30 mouse cellular contexts compared by ENCODE assay signal in genomic region chr5:112921914-112922313, GRCm38 (mm10). TPM values are rescaled to one million over a fixed set of nuclear protein-coding genes. Genes with fewer than 3 reads are reported as not detected.
A peak's percentile ranks its signal among the peaks of the same experiment; 100 is the strongest.
DNase-seq lines count a peak whose midpoint lies in the region; ATAC-seq and TF ChIP-seq lines count a peak whose summit lies in the region.
"Had no signal": no experiment of that assay in that cellular context is flagged by ENCODE, and none has a peak within 500 bp of the region (broad histone marks: within the 10 kb centered on the region; RNA-seq: fewer than 3 reads in every experiment).

No protein-coding gene starts in this region.

- no peaks in the 10 kb centered on the region for H3K79me2 ChIP-seq in liver, adult 2 months (ENCODE audit: control insufficient read depth, insufficient read depth, low read length)

- H3K4me2 ChIP-seq in liver, embryonic 11.5 days = no peak overlapping the region
- no peak overlapping the region for H3K4me2 ChIP-seq in intestine, postnatal 0 days (replicated peaks; ENCODE audit: low read depth)
- H3K4me2 ChIP-seq: forebrain, embryonic 15.5 days; heart, embryonic 15.5 days; limb, embryonic 15.5 days; midbrain, embryonic 13.5 days had no signal

- no peak for TF ChIP-seq POLR2A in liver, adult 2 months (IDR thresholded peaks at IDR 0.05; ENCODE audit: extremely low read depth, insufficient read depth, low read length)

- no peak overlapping the region for H3K27ac ChIP-seq in liver, adult 2 months (replicated peaks; ENCODE audit: insufficient read depth, low read depth, low read length)
- H3K27ac ChIP-seq in liver, embryonic 11.5 days (ENCODE audit: low read depth, low read length) = no peak overlapping the region
- H3K27ac ChIP-seq in intestine, postnatal 0 days (ENCODE audit: low read depth, low read length) = no peak overlapping the region
- H3K27ac ChIP-seq: forebrain, embryonic 15.5 days; heart, embryonic 15.5 days; hindbrain, postnatal 0 days; kidney, postnatal 0 days; limb, embryonic 10.5 days; limb, embryonic 15.5 days; macrophage; midbrain, embryonic 13.5 days had no signal

- H3K4me3 ChIP-seq in liver, adult 2 months (ENCODE audit: insufficient read depth, low read depth, low read length) = no peak overlapping the region
- H3K4me3 ChIP-seq in liver, embryonic 11.5 days (ENCODE audit: low read depth, low read length) = no peak overlapping the region
- H3K4me3 ChIP-seq in intestine, postnatal 0 days (ENCODE audit: low read depth, low read length) = no peak overlapping the region
- H3K4me3 ChIP-seq: forebrain, embryonic 15.5 days; heart, embryonic 10.5 days; heart, embryonic 15.5 days; limb, embryonic 10.5 days; limb, embryonic 15.5 days; midbrain, embryonic 13.5 days had no signal

- no peak for ATAC-seq in liver, embryonic 11.5 days (replicated peaks; ENCODE audit: low FRiP score)
- ATAC-seq in intestine, postnatal 0 days = peak; percentile 58; the same call in 1 of the 2 replicates
- no peak for ATAC-seq in monocyte, adult 5-6 weeks (replicated peaks; ENCODE audit: insufficient number of reproducible peaks, low FRiP score, low TSS enrichment, poor library complexity, severe bottlenecking)
- ATAC-seq: CD4-positive, CD25-positive, alpha-beta regulatory T cell, adult 4 months; forebrain, embryonic 15.5 days; hindbrain, postnatal 0 days; midbrain, embryonic 13.5 days had no signal

- DNase-seq in liver, adult 2 months (ENCODE audit: extremely low read depth, low read depth, low spot score) = peak; percentile 89
- DNase-seq in liver, embryonic 11.5 days (ENCODE audit: low spot score) = no peak
- DNase-seq in kidney, postnatal 14 days = peak; percentile 66
- no peak for DNase-seq in spleen, postnatal 4 days (ENCODE audit: low spot score in 2 of 2)
- DNase-seq in spleen, adult 12 weeks (ENCODE audit: low spot score) = no peak
- DNase-seq: adrenal gland, postnatal 14 days; cerebellum, adult 11 months; cerebellum, adult 9-10 months; cerebellum, postnatal 36 days; gastrocnemius, postnatal 25 days; heart, adult 11 months; layer of hippocampus, postnatal 36 days; lung, adult 2 months; lung, postnatal 10 days; right cerebral cortex, postnatal 25 days; spleen, adult 18-20 months; thymus, postnatal 4 days had no signal

- no peaks in the 10 kb centered on the region for H3K27me3 ChIP-seq in liver, adult 2 months (ENCODE audit: control insufficient read depth, insufficient read depth, low read length)
- H3K27me3 ChIP-seq in liver, embryonic 11.5 days (replicated peaks; ENCODE audit: control insufficient read depth, insufficient read depth, low read length) = no peaks in the 10 kb centered on the region
- H3K27me3 ChIP-seq in intestine, postnatal 0 days (replicated peaks; ENCODE audit: control insufficient read depth, insufficient read depth, low read length) = no peaks in the 10 kb centered on the region
- H3K27me3 ChIP-seq: forebrain, embryonic 15.5 days; heart, embryonic 15.5 days; limb, embryonic 15.5 days; midbrain, embryonic 13.5 days had no signal

- peaks cover 8% of the 10 kb centered on the region for H3K4me1 ChIP-seq in liver, adult 2 months (ENCODE audit: control insufficient read depth, insufficient read depth, low read length)
- H3K4me1 ChIP-seq in liver, embryonic 11.5 days (replicated peaks; ENCODE audit: control insufficient read depth, insufficient read depth, low read length) = no peaks in the 10 kb centered on the region
- H3K4me1 ChIP-seq in intestine, postnatal 0 days (replicated peaks; ENCODE audit: control insufficient read depth, insufficient read depth, low read length) = peaks cover 5% of the 10 kb centered on the region; the same call in 1 of the 2 replicates
- H3K4me1 ChIP-seq: forebrain, embryonic 15.5 days; limb, embryonic 15.5 days; midbrain, embryonic 13.5 days had no signal

- H3K9me3 ChIP-seq in liver, embryonic 11.5 days (ENCODE audit: control insufficient read depth, low read length) = no peaks in the 10 kb centered on the region
- H3K9me3 ChIP-seq in intestine, postnatal 0 days (ENCODE audit: control insufficient read depth) = no peaks in the 10 kb centered on the region
- H3K9me3 ChIP-seq: forebrain, embryonic 15.5 days; heart, embryonic 10.5 days; heart, embryonic 15.5 days; limb, embryonic 10.5 days; limb, embryonic 15.5 days; midbrain, embryonic 13.5 days had no signal

- H3K36me3 ChIP-seq in liver, adult 2 months (ENCODE audit: control insufficient read depth, insufficient read depth, low read length) = no peaks in the 10 kb centered on the region
- H3K36me3 ChIP-seq in liver, embryonic 11.5 days (ENCODE audit: control insufficient read depth, insufficient read depth, low read length) = no peaks in the 10 kb centered on the region; the same call in 1 of the 2 replicates
- peaks cover 17% of the 10 kb centered on the region; the same call in 1 of the 2 replicates for H3K36me3 ChIP-seq in intestine, postnatal 0 days (ENCODE audit: control insufficient read depth, insufficient read depth)
- H3K36me3 ChIP-seq: forebrain, embryonic 15.5 days; limb, embryonic 10.5 days had no signal

- no peak overlapping the region for H3K9ac ChIP-seq in liver, adult 2 months (ENCODE audit: low read depth, low read length)
- no peak overlapping the region for H3K9ac ChIP-seq in liver, embryonic 11.5 days (ENCODE audit: low read depth, low read length)
- no peak overlapping the region for H3K9ac ChIP-seq in intestine, postnatal 0 days (ENCODE audit: low read depth, low read length)
- H3K9ac ChIP-seq: forebrain, embryonic 15.5 days; heart, embryonic 15.5 days; limb, embryonic 15.5 days; midbrain, embryonic 13.5 days had no signal

- TF ChIP-seq CTCF in liver, adult 2 months (IDR thresholded peaks at IDR 0.05; ENCODE audit: low read depth, low read length) = no peak
- no peak for TF ChIP-seq CTCF in intestine, postnatal 0 days (IDR thresholded peaks at IDR 0.05; ENCODE audit: low read depth)

RNA-seq across cellular contexts. Expression of gene Myo18b, which starts 25.8 kb away (rescaled TPM):
- 0.20 and 0.28 TPM in 2 replicates for total RNA-seq in liver, adult 2 months (2014; rRNA removed)
- 0.02 and 0.04 TPM in 2 replicates for polyA plus RNA-seq in liver, adult 2 months (2012; rRNA removed)
- polyA plus RNA-seq in liver, embryonic 11.5 days (2014; fragmentation: Nextera tagmentation; extraction: Ambion mirVana) = 0.30 and 0.60 TPM in 2 replicates
- 0.08 and 0.09 TPM in 2 replicates for polyA plus RNA-seq in intestine, postnatal 0 days (2015; fragmentation: Nextera tagmentation; extraction: Ambion mirVana)
- total RNA-seq in monocyte, adult 5-6 weeks (2017) = 0.19 TPM in 1 of 3 replicates, not detected in the others
- total RNA-seq: megakaryocyte-erythroid progenitor cell, adult 5-6 weeks had no signal
- polyA plus RNA-seq: CD4-positive, CD25-positive, alpha-beta regulatory T cell, adult 4 months had no signal

Comparison
In these comparisons a context has a peak if more than half of its experiments do, and no peak if none do; other contexts are left out.
1. DNase-seq: peak in liver, adult 2 months (single experiment) and kidney, postnatal 14 days (single experiment); none in liver, embryonic 11.5 days (single experiment), spleen, postnatal 4 days (0 of 2) and spleen, adult 12 weeks (single experiment).